In the genomic region with DNA sequence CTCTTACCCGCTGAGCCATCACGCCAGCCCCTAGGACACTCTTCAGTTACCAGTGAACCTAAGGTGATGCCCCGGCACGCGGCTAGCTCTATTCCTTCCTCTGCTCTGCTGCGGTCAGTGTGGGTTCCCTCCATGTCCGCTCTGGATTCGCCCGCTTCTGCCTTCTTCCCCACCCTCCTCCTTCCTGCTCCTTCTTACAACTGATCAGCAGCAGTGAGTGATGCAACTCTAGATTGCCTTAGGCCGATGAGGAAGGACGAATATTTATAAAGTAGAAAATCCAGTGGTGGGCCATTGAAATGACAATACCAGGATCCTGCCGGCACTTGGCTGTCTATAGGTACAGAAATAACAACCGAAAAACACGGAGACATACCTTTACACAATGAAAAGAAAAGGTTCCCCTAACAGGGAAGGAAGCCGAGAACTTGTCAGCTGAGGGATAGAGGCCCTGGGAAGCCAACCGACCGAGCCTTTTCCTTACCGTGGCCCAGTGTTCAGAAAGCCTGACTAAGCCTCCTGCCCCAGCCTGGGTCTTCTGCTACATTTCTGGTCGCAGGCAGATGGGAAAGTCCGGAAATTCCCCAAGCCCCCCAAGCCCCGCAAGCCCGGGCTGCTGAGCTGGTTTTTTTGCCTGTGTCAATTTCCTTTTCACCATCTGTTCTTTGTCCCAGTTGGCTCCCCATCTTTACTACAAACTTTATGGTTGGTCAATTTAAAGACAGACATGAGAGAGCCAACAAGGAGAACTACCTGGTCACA, we compare ENCODE assay signal across 9 mouse cellular contexts. TPM values are rescaled to one million over a fixed set of nuclear protein-coding genes. Genes with fewer than 3 reads are reported as not detected.
DNase-seq lines count a peak whose midpoint lies in the region; ATAC-seq lines count a peak whose summit lies in the region.
"Had no signal": no experiment of that assay in that cellular context is flagged by ENCODE, and none has a peak within 500 bp of the region (broad histone marks: within the 10 kb centered on the region; RNA-seq: fewer than 3 reads in every experiment).

No protein-coding gene starts in this region.

- no peak for DNase-seq in forebrain, embryonic 10.5 days (ENCODE audit: extremely low spot score, low spot score)
- no peak for DNase-seq in adrenal gland, postnatal 14 days
- DNase-seq in cerebellum, postnatal 14 days, result no peak

- H3K27me3 ChIP-seq in forebrain, embryonic 10.5 days (ENCODE audit: poor library complexity, severe bottlenecking), result no peaks in the 10 kb centered on the region
- H3K27me3 ChIP-seq in forebrain, embryonic 12.5 days, result no peaks in the 10 kb centered on the region
- no peaks in the 10 kb centered on the region for H3K27me3 ChIP-seq in embryonic facial prominence, embryonic 12.5 days
- no peaks in the 10 kb centered on the region for H3K27me3 ChIP-seq in hindbrain, embryonic 13.5 days
- no peaks in the 10 kb centered on the region for H3K27me3 ChIP-seq in lung, embryonic 15.5 days
- no peaks in the 10 kb centered on the region for H3K27me3 ChIP-seq in stomach, embryonic 14.5 days (ENCODE audit: control insufficient read depth, insufficient read depth, low read length)

- H3K9ac ChIP-seq in forebrain, embryonic 12.5 days, result no peak overlapping the region
- H3K9ac ChIP-seq in embryonic facial prominence, embryonic 12.5 days, result no peak overlapping the region
- H3K9ac ChIP-seq in hindbrain, embryonic 13.5 days, result no peak overlapping the region
- 0 out of 2 replicates have a peak overlapping the region, but pooled peaks have one; percentile 26 for H3K9ac ChIP-seq in lung, embryonic 15.5 days
- H3K9ac ChIP-seq in stomach, embryonic 14.5 days (replicated peaks; ENCODE audit: low read depth, low read length), result no peak overlapping the region

- H3K4me1 ChIP-seq in forebrain, embryonic 10.5 days, result peaks cover 19% of the 10 kb centered on the region
- H3K4me1 ChIP-seq in forebrain, embryonic 12.5 days, result no peaks in the 10 kb centered on the region
- H3K4me1 ChIP-seq in embryonic facial prominence, embryonic 12.5 days, result peaks cover 8% of the 10 kb centered on the region; the same call in 1 of the 2 replicates
- peaks cover 22% of the 10 kb centered on the region for H3K4me1 ChIP-seq in hindbrain, embryonic 13.5 days (replicated peaks)
- peaks cover 20% of the 10 kb centered on the region for H3K4me1 ChIP-seq in lung, embryonic 15.5 days
- H3K4me1 ChIP-seq in stomach, embryonic 14.5 days (ENCODE audit: control insufficient read depth, insufficient read depth, low read length), result no peaks in the 10 kb centered on the region; the same call in 1 of the 2 replicates

- no peak for ATAC-seq in forebrain, embryonic 12.5 days (ENCODE audit: low FRiP score)
- ATAC-seq in embryonic facial prominence, embryonic 12.5 days (ENCODE audit: insufficient number of reproducible peaks, insufficient read depth, low FRiP score, low TSS enrichment), result no peak
- ATAC-seq in hindbrain, embryonic 13.5 days (ENCODE audit: low FRiP score), result no peak
- no peak for ATAC-seq in lung, embryonic 15.5 days (ENCODE audit: borderline replicate concordance, extremely low read depth, low FRiP score, low TSS enrichment)
- no peak for ATAC-seq in stomach, embryonic 14.5 days (ENCODE audit: insufficient number of reproducible peaks, insufficient read depth, low FRiP score, low read depth)

- no peak overlapping the region for H3K27ac ChIP-seq in forebrain, embryonic 10.5 days
- H3K27ac ChIP-seq in forebrain, embryonic 12.5 days, result no peak overlapping the region
- peak overlapping the region; percentile 60 for H3K27ac ChIP-seq in embryonic facial prominence, embryonic 12.5 days
- peak overlapping the region; percentile 76 for H3K27ac ChIP-seq in hindbrain, embryonic 13.5 days
- H3K27ac ChIP-seq in lung, embryonic 15.5 days, result peak overlapping the region; percentile 79
- peak overlapping the region; percentile 66; the same call in 1 of the 2 replicates for H3K27ac ChIP-seq in stomach, embryonic 14.5 days (ENCODE audit: low read length)

- no peaks in the 10 kb centered on the region for H3K36me3 ChIP-seq in forebrain, embryonic 10.5 days (replicated peaks)
- no peaks in the 10 kb centered on the region for H3K36me3 ChIP-seq in forebrain, embryonic 12.5 days (replicated peaks)
- no peaks in the 10 kb centered on the region for H3K36me3 ChIP-seq in embryonic facial prominence, embryonic 12.5 days
- no peaks in the 10 kb centered on the region for H3K36me3 ChIP-seq in hindbrain, embryonic 13.5 days
- no peaks in the 10 kb centered on the region for H3K36me3 ChIP-seq in lung, embryonic 15.5 days
- no peaks in the 10 kb centered on the region for H3K36me3 ChIP-seq in stomach, embryonic 14.5 days (ENCODE audit: control insufficient read depth, insufficient read depth, low read length)

- H3K4me2 ChIP-seq in forebrain, embryonic 12.5 days, result no peak overlapping the region
- H3K4me2 ChIP-seq in embryonic facial prominence, embryonic 12.5 days (replicated peaks), result peak overlapping the region; percentile 48
- H3K4me2 ChIP-seq in hindbrain, embryonic 13.5 days, result peak overlapping the region; percentile 41
- peak overlapping the region; percentile 64 for H3K4me2 ChIP-seq in lung, embryonic 15.5 days
- H3K4me2 ChIP-seq in stomach, embryonic 14.5 days (replicated peaks; ENCODE audit: low read depth, low read length), result peak overlapping the region; percentile 51

- peak overlapping the region; percentile 32 for H3K4me3 ChIP-seq in forebrain, embryonic 10.5 days
- no peak overlapping the region for H3K4me3 ChIP-seq in forebrain, embryonic 12.5 days (replicated peaks)
- peak overlapping the region; percentile 15 for H3K4me3 ChIP-seq in embryonic facial prominence, embryonic 12.5 days
- peak overlapping the region; percentile 19; the same call in 1 of the 2 replicates for H3K4me3 ChIP-seq in hindbrain, embryonic 13.5 days
- H3K4me3 ChIP-seq in lung, embryonic 15.5 days, result peak overlapping the region; percentile 34
- peak overlapping the region; percentile 21; the same call in 1 of the 2 replicates for H3K4me3 ChIP-seq in stomach, embryonic 14.5 days (ENCODE audit: low read depth, low read length)

- 79% methylated on average over 22 of the region's 22 CpGs for WGBS in forebrain, embryonic 10.5 days
- WGBS in forebrain, embryonic 12.5 days, result 73% methylated on average over 22 of the region's 22 CpGs
- WGBS in embryonic facial prominence, embryonic 12.5 days, result 71% methylated on average over 22 of the region's 22 CpGs
- 74% methylated on average over 22 of the region's 22 CpGs for WGBS in hindbrain, embryonic 13.5 days
- 70% methylated on average over 22 of the region's 22 CpGs for WGBS in lung, embryonic 15.5 days
- WGBS in stomach, embryonic 14.5 days, result 74% methylated on average over 22 of the region's 22 CpGs

- H3K9me3 ChIP-seq in forebrain, embryonic 10.5 days, result no peaks in the 10 kb centered on the region
- H3K9me3 ChIP-seq in forebrain, embryonic 12.5 days, result no peaks in the 10 kb centered on the region
- H3K9me3 ChIP-seq in embryonic facial prominence, embryonic 12.5 days, result no peaks in the 10 kb centered on the region
- no peaks in the 10 kb centered on the region for H3K9me3 ChIP-seq in hindbrain, embryonic 13.5 days
- no peaks in the 10 kb centered on the region for H3K9me3 ChIP-seq in lung, embryonic 15.5 days
- H3K9me3 ChIP-seq in stomach, embryonic 14.5 days (ENCODE audit: control insufficient read depth, low read depth, low read length), result no peaks in the 10 kb centered on the region
- H3K9me3 ChIP-seq: G1E had no signal

RNA-seq across cellular contexts. Expression of a gene that starts 27.7 kb away (rescaled TPM):
- 15.1 and 15.4 TPM in 2 replicates for polyA plus RNA-seq in forebrain, embryonic 10.5 days (2016; fragmentation: Nextera tagmentation; extraction: Ambion mirVana)
- 19.5 and 21.5 TPM in 2 replicates for polyA plus RNA-seq in forebrain, embryonic 12.5 days (2016; fragmentation: Nextera tagmentation; extraction: Ambion mirVana)
- 20.8 and 23.2 TPM in 2 replicates for polyA plus RNA-seq in embryonic facial prominence, embryonic 12.5 days (2016; fragmentation: Nextera tagmentation; extraction: Ambion mirVana)
- 13.5 and 14.1 TPM in 2 replicates for polyA plus RNA-seq in hindbrain, embryonic 13.5 days (2015; fragmentation: Nextera tagmentation; extraction: Ambion mirVana)
- 19.3 and 21.6 TPM in 2 replicates for polyA plus RNA-seq in lung, embryonic 15.5 days (2015; fragmentation: Nextera tagmentation; extraction: Ambion mirVana)
- 20.9 and 22.4 TPM in 2 replicates for polyA plus RNA-seq in stomach, embryonic 14.5 days (2014; fragmentation: Nextera tagmentation; extraction: Ambion mirVana)
- 74.2 and 77.6 TPM in 2 replicates for total RNA-seq in adrenal gland, postnatal 14 days (2021)

Comparison
In these comparisons a context has a peak if more than half of its experiments do, and no peak if none do; other contexts are left out.
1. H3K27ac ChIP-seq: peak in embryonic facial prominence, embryonic 12.5 days (single experiment), hindbrain, embryonic 13.5 days (single experiment), lung, embryonic 15.5 days (single experiment) and stomach, embryonic 14.5 days (single experiment); none in forebrain, embryonic 10.5 days (single experiment) and forebrain, embryonic 12.5 days (single experiment).